Mouse (Mus musculus) myocyte (in vitro differentiated cells): ENCODE measurements around the gene Il15ra. TPM values are rescaled to one million over a fixed set of nuclear protein-coding genes. Genes with fewer than 3 reads are reported as not detected.

Experiments
- H3K27me3 ChIP-seq: one replicate; pipeline ENCODE4 v1.6.1; 2011; ENCODE audit not compliant: control insufficient read depth, insufficient read depth, insufficient read length
- H3K36me3 ChIP-seq: one replicate; pipeline ENCODE4 v1.6.1; 2011; ENCODE audit not compliant: control insufficient read depth, insufficient read depth
- H3K4me2 ChIP-seq: one replicate; pipeline ENCODE4 v1.6.1; 2011; ENCODE audit warnings: low read depth, control low read depth
- H3K4me3 ChIP-seq: one replicate; pipeline ENCODE4 v1.5.1; 2011; ENCODE audit warnings: mild to moderate bottlenecking, control low read depth, moderate library complexity
- H3K79me2 ChIP-seq: one replicate; pipeline ENCODE4 v1.6.1; 2011; ENCODE audit not compliant: control insufficient read depth, insufficient read depth
- H3ac ChIP-seq: one replicate; pipeline ENCODE4 v1.6.1; 2011; ENCODE audit not compliant: control insufficient read depth, insufficient read length
- CEBPB ChIP-seq: IDR thresholded peaks from 2 replicates; pipeline ENCODE4 v1.6.1; 2011; ENCODE audit warnings: mild to moderate bottlenecking, moderate library complexity; ENCODE audit not compliant: poor library complexity, insufficient read depth, severe bottlenecking
- E2F4 ChIP-seq: IDR thresholded peaks from one replicate; pipeline ENCODE4 v1.6.1; 2011; ENCODE audit warnings: mild to moderate bottlenecking, control low read depth, moderate library complexity; ENCODE audit not compliant: insufficient read depth
- MAX ChIP-seq: IDR thresholded peaks from one replicate; pipeline ENCODE4 v1.6.1; 2011; ENCODE audit warnings: low read depth, mild to moderate bottlenecking, control low read depth
- MYOD1 ChIP-seq, 3 experiments: IDR thresholded peaks; one replicate each; pipeline ENCODE4 v1.6.1; 2011; ENCODE audit warnings: control low read depth in 2 of 3, low read depth in 2 of 3, mild to moderate bottlenecking in 2 of 3, moderate library complexity in 1 of 3; ENCODE audit not compliant: insufficient read length in 2 of 3, control insufficient read depth in 1 of 3
- MYOG ChIP-seq, 3 experiments: IDR thresholded peaks; one replicate each; pipeline ENCODE4 v1.6.1; 2011; ENCODE audit warnings: control low read depth in 2 of 3, low read depth in 2 of 3, mild to moderate bottlenecking in 2 of 3; ENCODE audit not compliant: insufficient read length in 2 of 3, control insufficient read depth in 1 of 3, insufficient read depth in 1 of 3
- POLR2A ChIP-seq: IDR thresholded peaks from one replicate; pipeline ENCODE4 v1.6.1; 2011; ENCODE audit warnings: low read depth, mild to moderate bottlenecking, control low read depth, moderate library complexity; ENCODE audit not compliant: insufficient read length
- POLR2AphosphoS2 ChIP-seq: IDR thresholded peaks from one replicate; pipeline ENCODE4 v1.6.1; 2011; ENCODE audit warnings: low read depth, control low read depth; ENCODE audit not compliant: insufficient read length
- REST ChIP-seq: IDR thresholded peaks from one replicate; pipeline ENCODE4 v1.6.1; 2011; ENCODE audit warnings: mild to moderate bottlenecking, control low read depth, moderate library complexity; ENCODE audit not compliant: insufficient read depth, insufficient read length
- SRF ChIP-seq: IDR thresholded peaks from one replicate; pipeline ENCODE4 v1.6.1; 2011; ENCODE audit warnings: low read depth; ENCODE audit not compliant: control insufficient read depth, insufficient read length
- TCF12 ChIP-seq: IDR thresholded peaks from one replicate; pipeline ENCODE4 v1.6.1; 2011; ENCODE audit warnings: mild to moderate bottlenecking, control low read depth; ENCODE audit not compliant: poor library complexity, insufficient read depth, severe bottlenecking
- TCF3 ChIP-seq: IDR thresholded peaks from one replicate; pipeline ENCODE4 v1.6.1; 2011; ENCODE audit warnings: low read depth, control low read depth; ENCODE audit not compliant: insufficient read length
- USF1 ChIP-seq: IDR thresholded peaks from one replicate; pipeline ENCODE4 v1.6.1; 2011; ENCODE audit warnings: low read depth, mild to moderate bottlenecking, control low read depth, moderate library complexity
- polyA plus RNA-seq: library from polyadenylated mRNA; unstranded; fragments of >200 nt; fragmentation: generic; extraction: Trizol; gene quantifications from one replicate; pipeline ENCODE4 v1.2.1, GENCODE M21; 2012; ENCODE audit warnings: missing spikeins

The Il15ra gene
- polyA plus RNA-seq, 1 experiment: 0.22 TPM

GRCm38 (mm10) chr2:11662907-11663230, 42.2 kb upstream of the Il15ra start:
- H3K27me3 ChIP-seq: no peaks in the 10 kb centered on the region
- H3K4me2 ChIP-seq: no peak overlapping the region
- H3K79me2 ChIP-seq: no peaks in the 10 kb centered on the region
- H3K36me3 ChIP-seq: no peaks in the 10 kb centered on the region
- H3K4me3 ChIP-seq: no peak overlapping the region
- H3ac ChIP-seq: no peak overlapping the region
- TF ChIP-seq USF1: no peak
- TF ChIP-seq MYOD1 (IDR thresholded peaks at IDR 0.05; ENCODE audit: control insufficient read depth in 1 of 3, insufficient read length in 2 of 3, low read depth in 2 of 3): no peak
- no peak for TF ChIP-seq SRF
- TF ChIP-seq POLR2AphosphoS2: no peak
- TF ChIP-seq CEBPB: no peak
- no peak for TF ChIP-seq POLR2A
- TF ChIP-seq E2F4: no peak
- no peak for TF ChIP-seq REST
- TF ChIP-seq MYOG (IDR thresholded peaks at IDR 0.05; ENCODE audit: control insufficient read depth in 1 of 3, insufficient read depth in 1 of 3, insufficient read length in 2 of 3, low read depth in 2 of 3): no peak
- no peak for TF ChIP-seq TCF12
- no peak for TF ChIP-seq MAX
- TF ChIP-seq TCF3: no peak

GRCm38 (mm10) chr2:11663961-11664360, 41.1 kb upstream of the Il15ra start:
- TF ChIP-seq MAX (no peak), REST (no peak), MYOD1 (IDR thresholded peaks at IDR 0.05; ENCODE audit: control insufficient read depth in 1 of 3, insufficient read length in 2 of 3, low read depth in 2 of 3) (no peak), TCF3 (no peak), CEBPB (no peak), MYOG (IDR thresholded peaks at IDR 0.05; ENCODE audit: control insufficient read depth in 1 of 3, insufficient read depth in 1 of 3, insufficient read length in 2 of 3, low read depth in 2 of 3) (no peak), SRF (no peak), TCF12 (no peak)

DNA sequence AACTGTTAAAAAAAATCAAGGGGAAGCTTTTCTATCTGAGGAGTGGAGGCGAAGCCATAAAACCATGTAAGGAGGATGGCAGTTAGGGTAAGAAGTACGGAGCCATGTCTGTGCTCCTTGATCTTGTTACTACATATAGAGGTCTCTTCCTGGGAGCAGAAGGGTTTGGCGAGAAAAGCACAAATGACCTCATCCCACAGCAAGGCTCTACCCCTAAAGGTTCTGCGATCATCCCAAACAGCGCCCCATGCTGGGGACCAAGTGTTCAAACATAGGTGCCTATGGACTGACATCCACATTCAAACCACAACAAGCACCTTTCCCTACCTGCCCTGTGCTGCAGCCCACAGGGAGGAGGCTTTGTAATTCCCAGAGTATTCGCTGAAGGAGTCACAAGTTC, 40.7 kb upstream of the Il15ra start:
- H3K36me3 ChIP-seq: no peaks in the 10 kb centered on the region

More at GRCm38 (mm10) chr2:11663961-11664360, 41.1 kb upstream of the Il15ra start:
- no peaks in the 10 kb centered on the region for H3K27me3 ChIP-seq
- H3K4me3 ChIP-seq: no peak overlapping the region
- no peak overlapping the region for H3ac ChIP-seq
- peak overlapping the region; percentile 41 for H3K4me2 ChIP-seq
- no peaks in the 10 kb centered on the region for H3K36me3 ChIP-seq
- no peaks in the 10 kb centered on the region for H3K79me2 ChIP-seq

DNA sequence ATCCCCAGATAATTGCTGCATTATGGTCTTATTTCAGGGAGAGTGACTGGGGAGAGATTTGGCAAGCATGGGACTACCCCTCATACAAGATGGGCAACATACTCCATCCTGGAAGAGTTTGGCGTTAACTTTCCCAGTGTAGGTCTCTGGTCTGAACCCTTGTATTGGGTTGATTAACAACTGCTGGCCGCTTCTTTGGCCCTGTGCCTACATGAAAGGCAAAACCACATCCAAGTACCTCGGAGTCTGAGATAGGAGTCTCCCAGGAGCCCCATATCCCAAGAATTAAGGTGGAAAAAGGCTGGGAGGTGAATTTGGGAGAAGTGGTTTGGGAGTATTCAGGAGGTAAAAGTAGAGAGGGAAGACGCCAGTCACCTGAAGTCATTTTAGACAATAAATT, 40.3 kb upstream of the Il15ra start:
- Histone ChIP-seq H3K36me3 (no peaks in the 10 kb centered on the region), H3K4me2 (no peak overlapping the region), H3K4me3 (no peak overlapping the region), H3K79me2 (no peaks in the 10 kb centered on the region), H3K27me3 (no peaks in the 10 kb centered on the region), H3ac (no peak overlapping the region)
- TF ChIP-seq POLR2AphosphoS2: no peak
- TF ChIP-seq SRF: no peak
- TF ChIP-seq TCF3: no peak
- no peak for TF ChIP-seq USF1
- no peak for TF ChIP-seq E2F4
- no peak for TF ChIP-seq CEBPB
- TF ChIP-seq MAX: no peak
- no peak for TF ChIP-seq MYOG (IDR thresholded peaks at IDR 0.05; ENCODE audit: control insufficient read depth in 1 of 3, insufficient read depth in 1 of 3, insufficient read length in 2 of 3, low read depth in 2 of 3)
- TF ChIP-seq TCF12: no peak
- no peak for TF ChIP-seq MYOD1 (IDR thresholded peaks at IDR 0.05; ENCODE audit: control insufficient read depth in 1 of 3, insufficient read length in 2 of 3, low read depth in 2 of 3)
- no peak for TF ChIP-seq POLR2A
- TF ChIP-seq REST: no peak

More for the DNA sequence above, 40.7 kb upstream of the Il15ra start:
- H3K27me3 ChIP-seq: no peaks in the 10 kb centered on the region
- no peak overlapping the region for H3K4me3 ChIP-seq
- H3K4me2 ChIP-seq: peak overlapping the region; percentile 41
- H3ac ChIP-seq: no peak overlapping the region
- H3K79me2 ChIP-seq: no peaks in the 10 kb centered on the region
- TF ChIP-seq POLR2A: no peak
- TF ChIP-seq TCF3: no peak
- no peak for TF ChIP-seq TCF12
- TF ChIP-seq REST: no peak
- TF ChIP-seq USF1: no peak
- TF ChIP-seq E2F4: no peak
- no peak for TF ChIP-seq MYOG (IDR thresholded peaks at IDR 0.05; ENCODE audit: control insufficient read depth in 1 of 3, insufficient read depth in 1 of 3, insufficient read length in 2 of 3, low read depth in 2 of 3)
- no peak for TF ChIP-seq CEBPB
- no peak for TF ChIP-seq MYOD1 (IDR thresholded peaks at IDR 0.05; ENCODE audit: control insufficient read depth in 1 of 3, insufficient read length in 2 of 3, low read depth in 2 of 3)
- no peak for TF ChIP-seq MAX
- no peak for TF ChIP-seq POLR2AphosphoS2
- no peak for TF ChIP-seq SRF

DNA sequence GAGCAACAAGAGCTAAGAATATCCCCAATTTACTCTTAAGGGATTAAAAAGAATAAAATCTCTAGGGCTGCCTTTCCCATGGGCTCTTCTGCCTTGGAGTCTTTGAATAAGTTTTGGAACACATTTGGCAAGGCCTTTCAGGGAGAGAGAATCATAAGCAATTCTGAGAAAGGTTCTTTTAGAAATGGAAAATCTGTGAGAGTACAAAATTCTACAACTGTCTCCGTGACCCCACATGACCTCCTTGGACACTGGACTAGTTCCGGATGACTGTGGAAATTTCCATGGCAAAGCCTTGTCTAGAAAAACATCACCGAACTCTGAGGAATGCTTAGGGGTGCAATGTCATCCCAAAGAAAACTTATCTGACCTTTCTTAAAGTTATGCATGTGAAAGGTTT, 39.8 kb upstream of the Il15ra start:
- Histone ChIP-seq H3K4me2 (no peak overlapping the region), H3K79me2 (no peaks in the 10 kb centered on the region), H3K27me3 (no peaks in the 10 kb centered on the region), H3ac (no peak overlapping the region), H3K4me3 (no peak overlapping the region), H3K36me3 (no peaks in the 10 kb centered on the region)
- TF ChIP-seq POLR2A: no peak
- TF ChIP-seq E2F4: no peak
- no peak for TF ChIP-seq TCF12
